Mouse (Mus musculus) hindbrain, embryonic 15.5 days (tissue): Measurements from ENCODE around the gene Dync2li1. TPM values are rescaled to one million over a fixed set of nuclear protein-coding genes. Genes with fewer than 3 reads are reported as not detected.

ENCODE experiments used
- ATAC-seq: fragments of 200-750 bp; cut with Nextera tagmentation; 2 replicates; pipeline ENCODE4 v1.8.0; 2017; ENCODE audit warnings: low read depth, moderate number of reproducible peaks, moderate TSS enrichment; ENCODE audit not compliant: low FRiP score
- H3K27ac ChIP-seq: fragments of 300-500 bp; sonication (generic); replicated peaks from 2 replicates; pipeline ENCODE4 v1.5.1; 2015; ENCODE audit warnings: mild to moderate bottlenecking, inconsistent platforms
- H3K27me3 ChIP-seq: fragments of 300-500 bp; sonication (generic); 2 replicates; pipeline ENCODE4 v1.6.1; 2015; ENCODE audit warnings: control low read depth, inconsistent platforms
- H3K36me3 ChIP-seq: fragments of 300-500 bp; sonication (generic); 2 replicates; pipeline ENCODE4 v1.6.1; 2015; ENCODE audit warnings: control low read depth, inconsistent platforms
- H3K4me1 ChIP-seq: fragments of 300-500 bp; sonication (generic); replicated peaks from 2 replicates; pipeline ENCODE4 v1.6.1; 2015; ENCODE audit warnings: control low read depth, inconsistent platforms
- H3K4me2 ChIP-seq: fragments of 300-500 bp; sonication (generic); 2 replicates; pipeline ENCODE4 v1.6.1; 2015; ENCODE audit warnings: moderate library complexity, mild to moderate bottlenecking, inconsistent platforms
- H3K4me3 ChIP-seq: fragments of 300-500 bp; sonication (generic); 2 replicates; pipeline ENCODE4 v1.5.1; 2015; ENCODE audit warnings: mild to moderate bottlenecking, inconsistent platforms
- H3K9ac ChIP-seq: fragments of 300-500 bp; sonication (generic); 2 replicates; pipeline ENCODE4 v1.6.1; 2015; ENCODE audit warnings: inconsistent platforms
- H3K9me3 ChIP-seq: fragments of 300-500 bp; sonication (generic); 2 replicates; pipeline ENCODE4 v1.6.1; 2016; ENCODE audit warnings: control low read depth, inconsistent platforms
- WGBS: fragments of 180-500 bp; shearing (Covaris S2); methylation state at CpG from one replicate; pipeline ENCODE4 v1.1.7; 2015; 5-methylcytosine and 5-hydroxymethylcytosine counted together
- polyA plus RNA-seq: library from polyadenylated mRNA; unstranded; fragments of >200 nt; fragmentation: Nextera tagmentation; extraction: Ambion mirVana; gene quantifications from 2 replicates; pipeline ENCODE4 v1.2.1, GENCODE M21; 2015

Dync2li1 gene
- polyA plus RNA-seq, 1 experiment from 2014 or later, result 36.7 TPM

GRCm38 (mm10) chr17:84597859-84598258 is 28.4 kb upstream of the Dync2li1 start:
- Histone ChIP-seq H3K4me2 (no peak overlapping the region), H3K9me3 (no peaks in the 10 kb centered on the region), H3K36me3 (no peaks in the 10 kb centered on the region), H3K4me3 (no peak overlapping the region), H3K9ac (no peak overlapping the region), H3K4me1 (peaks cover 8% of the 10 kb centered on the region), H3K27me3 (no peaks in the 10 kb centered on the region), H3K27ac (no peak overlapping the region)
- ATAC-seq, result no peak
- WGBS, result 94% methylated on average over 12 of the region's 12 CpGs

DNA sequence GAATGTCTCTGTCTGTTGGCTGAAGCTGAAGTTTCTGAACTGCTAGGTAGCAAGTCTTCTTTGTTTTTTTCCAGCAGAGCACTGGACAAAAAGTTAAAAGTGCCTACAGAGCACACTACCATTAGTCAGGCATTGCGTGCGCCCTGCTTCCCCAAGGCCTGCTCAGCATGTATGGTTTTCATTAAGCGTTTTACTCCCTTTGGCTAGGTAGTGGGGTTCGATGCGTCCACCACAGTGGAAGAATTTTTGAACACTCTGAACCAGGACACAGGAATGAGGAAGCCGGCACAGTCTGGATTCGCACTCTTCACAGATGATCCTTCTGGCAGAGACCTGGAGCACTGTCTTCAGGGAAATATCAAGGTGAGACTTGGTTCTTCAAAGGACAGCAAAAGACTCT is 27.4 kb upstream of the Dync2li1 start:
- no peaks in the 10 kb centered on the region for H3K27me3 ChIP-seq
- ATAC-seq, result no peak
- no peak overlapping the region for H3K9ac ChIP-seq
- 89% methylated on average over 7 of the region's 7 CpGs for WGBS
- H3K4me3 ChIP-seq, result no peak overlapping the region
- peaks cover 8% of the 10 kb centered on the region for H3K4me1 ChIP-seq
- no peaks in the 10 kb centered on the region for H3K36me3 ChIP-seq
- no peak overlapping the region for H3K27ac ChIP-seq
- H3K4me2 ChIP-seq, result no peak overlapping the region
- H3K9me3 ChIP-seq, result no peaks in the 10 kb centered on the region

DNA sequence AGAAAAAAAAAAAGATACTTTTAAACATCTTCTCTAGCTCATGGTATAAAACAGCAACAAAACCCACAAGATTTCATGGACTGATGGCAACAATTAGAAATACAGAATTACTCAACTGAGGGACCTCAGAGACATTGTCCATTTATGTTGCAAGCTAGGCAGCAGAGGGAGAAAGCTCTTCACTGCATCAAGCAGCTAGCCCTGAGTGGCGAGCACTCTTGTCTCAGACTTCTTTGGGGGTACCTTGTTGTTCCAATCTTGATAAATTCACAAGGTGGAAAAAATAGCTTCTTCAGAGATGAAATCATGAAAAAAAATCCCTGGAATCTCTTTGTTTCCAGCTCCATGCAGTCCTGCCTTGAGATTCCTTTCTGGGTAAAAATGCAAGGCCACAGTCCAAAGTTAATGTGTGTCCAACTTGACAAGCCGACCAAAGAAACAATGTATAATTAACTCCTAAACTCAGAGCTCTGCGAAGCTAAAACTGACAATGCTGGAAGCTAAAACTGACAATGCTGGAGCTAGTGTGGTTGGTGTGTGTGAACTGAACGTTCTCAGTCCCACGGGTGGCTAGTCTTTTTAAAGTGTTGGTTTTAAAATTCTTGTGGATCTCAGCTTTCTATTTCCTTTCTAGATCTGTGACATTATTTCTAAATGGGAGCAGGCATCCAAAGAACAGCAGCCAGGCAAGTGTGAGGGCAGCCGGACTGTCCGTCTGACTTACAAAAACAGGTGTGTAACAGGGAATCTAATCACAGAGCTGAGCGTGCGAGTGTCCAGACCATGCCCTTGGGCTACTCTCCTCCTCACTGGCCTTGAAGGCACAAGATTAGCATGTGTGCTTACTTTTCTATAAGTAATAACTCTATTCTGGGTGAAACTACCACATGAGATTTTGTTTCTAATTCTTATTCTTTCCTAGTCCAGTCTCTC is 26.0 kb upstream of the Dync2li1 start:
- Histone ChIP-seq H3K36me3 (no peaks in the 10 kb centered on the region), H3K4me3 (no peak overlapping the region), H3K27me3 (no peaks in the 10 kb centered on the region), H3K4me2 (no peak overlapping the region), H3K4me1 (peaks cover 8% of the 10 kb centered on the region), H3K27ac (no peak overlapping the region), H3K9me3 (no peaks in the 10 kb centered on the region), H3K9ac (no peak overlapping the region)
- ATAC-seq, result no peak
- 73% methylated on average over 9 of the region's 9 CpGs for WGBS

DNA sequence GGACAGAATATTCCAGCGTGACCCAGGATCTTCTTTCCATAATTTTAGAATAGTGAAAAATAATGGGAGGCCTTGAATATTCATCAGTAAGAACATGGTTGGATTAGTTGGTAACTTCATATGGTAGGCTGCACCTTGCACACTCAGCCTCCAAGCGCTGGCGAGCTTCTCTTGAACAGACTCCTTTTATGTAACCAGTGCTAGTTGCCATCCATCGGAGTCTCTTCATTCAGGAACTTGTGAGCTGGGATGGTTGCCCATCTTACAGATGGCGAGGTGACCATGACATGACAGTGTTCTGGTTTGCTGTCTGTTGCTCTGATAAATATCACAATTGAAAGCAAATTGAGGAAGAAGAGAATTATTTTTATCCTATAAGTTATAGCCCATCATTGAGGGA is 24.5 kb upstream of the Dync2li1 start:
- H3K9me3 ChIP-seq, result no peaks in the 10 kb centered on the region
- H3K27ac ChIP-seq, result no peak overlapping the region
- no peak overlapping the region for H3K4me3 ChIP-seq
- no peaks in the 10 kb centered on the region for H3K36me3 ChIP-seq
- WGBS, result 94% methylated on average over 5 of the region's 5 CpGs
- no peaks in the 10 kb centered on the region for H3K27me3 ChIP-seq
- H3K4me2 ChIP-seq, result no peak overlapping the region
- no peaks in the 10 kb centered on the region; the same call in 1 of the 2 replicates for H3K4me1 ChIP-seq
- no peak for ATAC-seq
- no peak overlapping the region for H3K9ac ChIP-seq

GRCm38 (mm10) chr17:84603202-84603627 is 23.1 kb upstream of the Dync2li1 start:
- H3K4me2 ChIP-seq, result no peak overlapping the region

DNA sequence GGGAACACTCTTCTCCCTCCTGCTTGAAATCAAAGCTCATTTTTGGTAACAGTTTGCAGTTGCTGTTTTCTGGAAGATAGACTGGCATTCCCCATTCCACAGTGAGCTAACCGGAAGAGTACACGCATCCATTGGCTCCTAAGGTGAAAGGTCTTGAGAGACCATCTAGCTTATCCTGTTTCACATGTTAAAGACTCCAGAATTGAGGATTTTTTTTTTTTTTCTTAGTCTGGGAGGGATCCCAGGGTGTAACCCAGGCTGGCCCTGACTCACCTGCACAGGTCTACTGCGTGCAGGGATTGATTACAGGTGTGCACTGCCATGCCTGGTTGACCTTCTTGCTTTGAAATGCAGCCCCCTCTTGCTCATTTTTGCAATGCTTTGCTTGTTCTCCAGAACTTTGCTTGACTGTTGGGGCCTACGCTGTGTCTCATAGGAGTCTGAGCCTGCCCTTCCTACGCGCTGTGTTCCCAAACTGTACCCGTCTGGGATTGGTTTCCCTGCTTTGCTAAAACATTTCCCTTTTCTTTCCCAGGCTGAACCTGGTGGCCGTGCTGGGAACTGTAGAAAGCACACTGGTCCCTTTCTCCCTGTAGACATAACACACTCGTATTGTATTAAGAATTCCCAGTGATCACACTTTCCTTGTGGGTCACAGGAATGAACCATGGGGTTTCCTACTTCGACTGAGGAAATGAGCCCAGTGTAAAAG is 22.4 kb upstream of the Dync2li1 start:
- Histone ChIP-seq H3K27ac (no peak overlapping the region), H3K4me1 (no peaks in the 10 kb centered on the region), H3K27me3 (no peaks in the 10 kb centered on the region), H3K4me2 (no peak overlapping the region), H3K36me3 (no peaks in the 10 kb centered on the region), H3K9me3 (no peaks in the 10 kb centered on the region), H3K4me3 (no peak overlapping the region), H3K9ac (no peak overlapping the region)
- 90% methylated on average over 10 of the region's 10 CpGs for WGBS
- ATAC-seq, result no peak

More at GRCm38 (mm10) chr17:84603202-84603627, 23.1 kb upstream of the Dync2li1 start:
- H3K4me1 ChIP-seq, result no peaks in the 10 kb centered on the region
- 72% methylated on average over 9 of the region's 9 CpGs for WGBS
- H3K4me3 ChIP-seq, result no peak overlapping the region
- H3K27ac ChIP-seq, result no peak overlapping the region
- no peak overlapping the region for H3K9ac ChIP-seq
- no peaks in the 10 kb centered on the region for H3K27me3 ChIP-seq
- no peak for ATAC-seq
- no peaks in the 10 kb centered on the region for H3K36me3 ChIP-seq
- no peaks in the 10 kb centered on the region for H3K9me3 ChIP-seq

DNA sequence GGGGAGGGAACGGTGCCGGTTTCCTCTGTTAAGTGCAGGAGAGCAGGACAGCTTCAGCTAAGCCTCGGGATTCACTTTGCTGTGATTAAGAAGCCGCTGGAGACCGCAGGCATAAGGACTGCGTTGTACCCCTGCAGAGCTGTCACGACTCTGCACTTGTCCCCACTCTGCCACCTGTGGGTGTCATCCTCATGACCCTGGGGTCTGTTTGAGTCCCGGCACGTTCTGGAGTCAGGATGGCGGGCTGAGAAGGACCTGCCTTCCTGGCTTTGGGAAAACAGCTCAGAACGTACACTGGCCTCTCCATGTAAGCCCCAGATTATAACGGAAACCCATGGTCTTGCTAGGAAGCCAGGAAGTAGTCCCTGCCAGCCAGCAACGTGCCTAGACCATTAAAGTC is 19.3 kb upstream of the Dync2li1 start:
- WGBS, result 47% methylated on average over 13 of the region's 13 CpGs

DNA sequence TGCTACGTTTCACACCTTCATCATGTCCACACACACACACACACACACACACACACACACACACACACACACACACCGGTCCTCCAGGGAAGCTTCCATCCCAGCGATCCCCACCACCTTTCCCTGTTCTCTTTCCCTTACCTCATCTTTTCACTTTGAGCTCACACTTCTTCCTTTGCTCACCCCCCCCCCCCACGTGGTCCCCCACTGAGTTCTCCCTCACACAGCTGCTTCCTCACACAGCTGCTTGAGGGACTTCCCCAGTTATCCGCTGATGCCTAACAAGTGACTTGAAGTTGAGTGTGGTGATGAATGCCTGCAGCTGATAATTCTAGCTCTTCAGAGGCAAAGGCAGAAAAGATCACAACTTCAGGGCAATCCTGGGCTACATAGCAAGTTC is 18.7 kb upstream of the Dync2li1 start:
- no peaks in the 10 kb centered on the region for H3K27me3 ChIP-seq
- H3K36me3 ChIP-seq, result no peaks in the 10 kb centered on the region
- no peak overlapping the region for H3K9ac ChIP-seq
- ATAC-seq, result no peak
- WGBS, result 64% methylated on average over 5 of the region's 5 CpGs
- H3K4me1 ChIP-seq, result no peaks in the 10 kb centered on the region
- H3K4me3 ChIP-seq, result no peak overlapping the region
- no peak overlapping the region for H3K4me2 ChIP-seq
- H3K9me3 ChIP-seq, result no peaks in the 10 kb centered on the region
- H3K27ac ChIP-seq, result no peak overlapping the region

More for the DNA sequence above, 19.3 kb upstream of the Dync2li1 start:
- Histone ChIP-seq H3K4me1 (no peaks in the 10 kb centered on the region), H3K27ac (no peak overlapping the region), H3K9ac (no peak overlapping the region), H3K4me2 (no peak overlapping the region), H3K27me3 (no peaks in the 10 kb centered on the region), H3K9me3 (no peaks in the 10 kb centered on the region), H3K4me3 (no peak overlapping the region), H3K36me3 (no peaks in the 10 kb centered on the region)
- ATAC-seq, result no peak

DNA sequence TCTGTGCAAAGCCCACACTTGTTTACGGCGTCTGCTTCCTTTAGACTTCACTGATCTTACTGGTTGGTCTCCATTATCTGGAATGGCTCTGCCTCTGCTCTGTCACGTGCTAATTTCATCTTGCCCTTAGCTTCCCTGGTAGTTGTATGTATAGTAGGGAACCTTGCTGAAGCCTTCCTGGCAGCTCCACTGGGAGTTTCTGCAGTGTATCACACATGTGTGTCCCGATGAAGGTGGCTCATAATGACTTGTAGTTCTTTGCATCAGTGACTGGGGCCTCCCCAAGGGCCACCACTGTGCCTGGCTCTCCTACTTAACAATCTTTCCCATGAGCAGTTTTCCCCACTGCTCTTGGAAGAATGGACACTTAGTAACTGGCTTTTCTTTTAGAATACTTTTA is 17.7 kb upstream of the Dync2li1 start:
- no peak overlapping the region for H3K4me3 ChIP-seq
- H3K36me3 ChIP-seq, result 0 out of 2 replicates have a peak, but pooled peaks cover 3% of the 10 kb centered on the region
- H3K4me1 ChIP-seq, result no peaks in the 10 kb centered on the region
- no peak for ATAC-seq
- no peak overlapping the region for H3K4me2 ChIP-seq
- H3K9me3 ChIP-seq, result no peaks in the 10 kb centered on the region
- WGBS, result 84% methylated on average over 4 of the region's 4 CpGs
- no peaks in the 10 kb centered on the region for H3K27me3 ChIP-seq
- no peak overlapping the region for H3K27ac ChIP-seq
- no peak overlapping the region for H3K9ac ChIP-seq

- no peak overlapping the region for H3K4me3 ChIP-seq
- no peaks in the 10 kb centered on the region for H3K4me1 ChIP-seq
- WGBS, result 81% methylated on average over 9 of the region's 9 CpGs
- no peak overlapping the region for H3K9ac ChIP-seq
- no peak for ATAC-seq
- no peak overlapping the region for H3K4me2 ChIP-seq
- H3K27me3 ChIP-seq, result no peaks in the 10 kb centered on the region
- H3K36me3 ChIP-seq, result 0 out of 2 replicates have a peak, but pooled peaks cover 6% of the 10 kb centered on the region
- no peak overlapping the region for H3K27ac ChIP-seq
- H3K9me3 ChIP-seq, result no peaks in the 10 kb centered on the region
These were observed 14.8 kb upstream of the Dync2li1 start for GRCm38 (mm10) chr17:84611500-84611899.

DNA sequence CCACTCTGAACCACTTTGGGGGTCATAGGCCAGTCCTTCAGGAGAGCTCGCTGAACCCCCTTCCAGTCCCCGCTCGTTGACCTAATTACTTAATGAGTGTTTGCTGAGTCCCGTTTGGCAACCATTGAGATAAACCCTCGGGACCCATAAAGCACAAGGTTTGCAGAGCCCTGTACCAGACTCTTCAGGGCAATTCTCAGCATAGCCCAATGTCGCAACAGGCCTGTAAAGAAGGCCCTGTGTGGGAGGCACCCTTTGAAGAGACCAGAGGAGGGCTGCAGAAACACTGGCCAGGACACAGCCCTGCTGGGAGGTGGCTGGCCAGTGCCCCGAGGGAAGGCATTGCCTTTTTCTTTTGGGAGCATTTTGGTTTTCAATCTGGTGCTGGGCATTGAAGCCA is 14.3 kb upstream of the Dync2li1 start:
- no peak overlapping the region for H3K27ac ChIP-seq
- H3K36me3 ChIP-seq, result 0 out of 2 replicates have a peak, but pooled peaks cover 6% of the 10 kb centered on the region
- H3K4me1 ChIP-seq, result no peaks in the 10 kb centered on the region
- ATAC-seq, result no peak
- H3K4me3 ChIP-seq, result no peak overlapping the region
- 83% methylated on average over 7 of the region's 7 CpGs for WGBS
- no peaks in the 10 kb centered on the region for H3K9me3 ChIP-seq
- no peak overlapping the region for H3K4me2 ChIP-seq
- no peak overlapping the region for H3K9ac ChIP-seq
- no peaks in the 10 kb centered on the region for H3K27me3 ChIP-seq

DNA sequence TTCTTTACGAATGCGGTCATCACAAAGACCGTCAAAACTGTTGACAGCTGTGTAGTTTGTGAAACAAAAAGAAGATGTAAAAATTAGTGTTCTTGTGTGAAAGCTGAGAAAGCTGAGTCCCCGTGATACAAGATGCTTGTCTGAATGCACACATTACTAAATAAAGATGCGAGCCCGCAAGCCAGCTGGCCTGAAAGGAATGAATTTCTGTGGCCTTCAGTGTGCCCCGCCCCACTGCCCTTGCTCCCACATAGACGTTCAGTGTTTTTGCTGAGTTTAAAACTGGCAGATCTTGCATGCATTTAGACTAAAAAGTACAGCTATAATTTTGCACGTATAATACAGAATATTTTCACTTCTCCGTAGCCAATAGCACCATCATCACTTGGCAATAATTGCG is 10.5 kb upstream of the Dync2li1 start:
- Histone ChIP-seq H3K36me3 (0 out of 2 replicates have a peak, but pooled peaks cover 6% of the 10 kb centered on the region), H3K4me2 (no peak overlapping the region), H3K9me3 (no peaks in the 10 kb centered on the region), H3K9ac (no peak overlapping the region), H3K27me3 (no peaks in the 10 kb centered on the region), H3K27ac (no peak overlapping the region), H3K4me3 (no peak overlapping the region), H3K4me1 (no peaks in the 10 kb centered on the region)
- 79% methylated on average over 11 of the region's 11 CpGs for WGBS
- no peak for ATAC-seq
